Mouse (Mus musculus): ENCODE measurements around the gene Rap1gds1.
A peak's percentile ranks its signal among the peaks of the same experiment; 100 is the strongest.

Gene Rap1gds1

DNA sequence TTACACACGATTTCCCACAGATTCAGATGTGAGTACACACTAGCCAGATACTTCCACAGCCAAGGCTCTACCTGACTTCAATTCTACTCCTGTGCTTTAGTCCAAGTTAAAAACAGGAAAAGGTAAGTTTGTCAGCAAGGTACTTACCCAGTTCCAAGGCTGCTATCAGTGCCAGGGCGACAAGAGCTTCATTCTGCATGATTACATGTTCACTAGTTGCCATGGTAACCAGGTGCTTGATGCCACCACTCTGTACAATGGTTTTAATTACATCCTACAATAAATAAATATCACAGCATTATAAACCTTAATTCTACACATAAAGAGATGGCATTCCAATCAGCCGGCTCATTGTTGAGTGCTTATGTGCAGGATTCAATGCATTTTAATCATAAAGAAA is 129.5 kb downstream of the Rap1gds1 start:
- no peak for DNase-seq (ENCODE audit: low read depth, low spot score)

DNA sequence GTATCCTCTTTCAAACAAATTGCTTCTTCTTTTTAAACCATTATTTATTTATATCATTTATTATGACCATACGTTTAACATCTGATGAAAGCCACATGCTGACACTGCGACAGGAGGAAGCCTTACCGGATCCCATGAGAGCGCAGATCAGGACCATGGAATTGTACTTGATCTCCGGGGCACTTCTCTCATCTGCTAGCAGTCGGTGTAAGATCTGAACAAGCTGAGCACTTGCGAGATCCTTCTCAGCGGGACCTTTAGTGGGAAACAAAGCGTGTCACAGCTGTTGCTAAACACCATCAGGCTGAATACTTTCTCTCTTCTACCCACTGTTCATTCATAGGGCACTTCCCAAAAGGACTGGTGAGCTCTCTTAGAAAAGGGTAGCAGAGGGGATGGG is 133.4 kb downstream of the Rap1gds1 start:
- DNase-seq (ENCODE audit: low read depth, low spot score), result no peak

DNA sequence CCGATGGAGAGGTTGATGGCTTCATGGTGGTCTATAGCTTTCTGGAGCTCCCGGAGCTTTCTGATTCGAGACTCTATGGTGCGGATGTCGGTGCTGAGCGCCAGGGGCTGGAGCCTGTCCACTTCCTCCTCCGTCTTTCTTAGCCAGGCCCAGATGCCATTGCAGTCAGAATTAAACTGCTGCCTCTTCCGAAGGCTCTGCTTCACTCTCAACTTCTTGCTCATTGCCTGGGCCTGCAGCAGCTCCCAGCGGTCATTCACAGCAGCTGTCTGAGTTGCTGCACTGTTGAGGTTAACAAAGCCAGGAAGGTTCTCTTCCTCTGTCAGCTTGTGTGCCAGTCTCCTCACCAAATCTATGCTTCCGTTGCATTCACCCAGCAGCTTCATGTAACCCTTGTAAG is 137.8 kb downstream of the Rap1gds1 start:
- no peak for DNase-seq (ENCODE audit: low read depth, low spot score)

DNA sequence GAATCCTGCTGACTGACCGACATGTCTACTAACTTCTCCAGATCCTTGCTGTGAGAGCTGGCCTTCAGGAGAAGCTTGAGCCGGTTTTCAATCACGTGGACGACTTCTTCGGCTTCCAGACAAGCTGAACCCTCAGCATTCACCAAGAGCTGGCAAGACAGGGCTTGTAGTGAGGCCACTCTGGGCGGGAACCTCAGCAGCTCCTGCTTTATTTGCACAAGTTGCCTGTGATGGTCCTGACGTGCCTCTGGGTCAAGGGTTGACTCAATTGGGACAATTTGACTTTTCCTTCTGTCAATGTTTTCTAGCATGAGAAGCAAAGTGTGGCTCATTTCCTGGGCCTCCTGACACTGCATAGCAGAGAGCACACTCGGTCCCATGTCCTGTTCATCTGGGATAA is 138.2 kb downstream of the Rap1gds1 start:
- DNase-seq (ENCODE audit: low read depth, low spot score), result no peak

DNA sequence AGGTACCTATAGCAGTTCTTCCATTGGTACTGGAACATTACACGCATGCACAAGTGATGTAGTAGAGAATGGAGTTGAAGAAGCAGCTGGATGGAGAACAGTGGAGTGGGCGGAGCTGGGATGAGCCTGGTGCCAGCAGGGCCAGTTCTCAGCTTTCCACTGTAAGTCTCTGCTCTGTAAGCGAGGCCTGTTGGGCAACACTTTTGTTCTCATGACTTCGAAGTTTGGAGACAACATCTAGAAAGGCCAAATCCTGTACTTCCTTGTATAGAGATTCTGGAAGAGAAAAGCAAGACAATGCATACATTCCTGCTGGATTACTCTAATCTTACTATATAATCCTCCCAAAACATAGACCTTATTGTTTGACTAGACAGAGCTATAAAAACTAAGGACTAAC is 147.6 kb downstream of the Rap1gds1 start:
- DNase-seq (ENCODE audit: low read depth, low spot score), result no peak

DNA sequence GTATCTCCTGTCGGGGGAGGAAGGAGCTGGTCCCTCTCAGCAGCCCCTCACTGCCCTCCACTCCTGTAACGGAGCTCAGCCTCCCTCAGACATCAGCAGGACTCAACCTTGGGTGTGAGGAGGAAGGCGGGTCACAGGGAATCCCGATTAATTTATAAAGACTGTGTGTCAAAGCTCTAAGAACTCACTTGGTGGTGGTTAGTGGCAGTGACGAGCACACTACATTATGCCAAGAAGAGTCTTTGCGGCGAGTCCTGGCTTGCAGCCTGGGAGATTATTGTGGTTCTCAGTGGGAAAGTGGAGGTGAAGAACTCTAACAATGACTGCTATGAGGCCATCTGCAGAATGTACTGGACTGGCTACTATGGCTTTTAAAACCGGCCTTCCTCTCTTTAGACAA is 148.8 kb downstream of the Rap1gds1 start:
- DNase-seq (ENCODE audit: low read depth, low spot score), result no peak

DNA sequence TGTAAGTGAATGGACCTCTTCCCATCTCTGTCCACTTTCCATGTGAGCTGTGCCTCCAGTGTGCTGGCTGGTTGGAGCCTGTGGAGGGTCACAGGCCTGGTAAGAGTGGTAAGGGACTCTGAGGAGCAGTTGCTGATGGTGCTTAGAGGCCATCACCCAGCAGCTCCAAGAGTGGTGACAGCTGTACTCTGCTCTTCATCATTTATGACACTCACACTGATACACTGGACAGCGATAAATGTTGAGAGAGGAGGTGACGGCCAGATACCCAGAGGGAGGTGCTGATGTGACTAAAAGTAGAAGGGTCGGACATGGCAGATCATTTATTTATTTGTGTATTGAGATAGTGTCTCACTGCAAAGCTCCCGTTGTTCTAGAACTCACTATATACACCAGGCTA is 156.8 kb downstream of the Rap1gds1 start:
- no peak for DNase-seq (ENCODE audit: low read depth, low spot score)

DNA sequence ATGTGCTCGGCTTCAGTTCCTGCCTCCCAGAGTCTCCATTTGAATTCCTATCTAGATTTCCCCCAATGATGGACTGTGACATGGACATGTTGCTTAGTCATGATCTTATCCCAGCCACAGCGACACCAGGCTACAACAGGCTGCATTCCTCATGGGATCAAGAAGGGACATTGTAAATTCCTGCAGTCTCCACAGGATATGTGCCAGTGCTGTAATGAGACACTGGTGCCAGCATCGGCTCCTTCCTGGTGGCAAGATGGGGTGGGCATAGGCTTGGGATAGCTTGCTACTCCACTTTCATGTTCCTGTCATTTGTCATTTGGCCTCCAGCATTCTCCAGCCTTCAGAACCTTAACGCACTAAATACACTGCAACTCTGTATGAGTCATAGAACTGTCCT is 158.0 kb downstream of the Rap1gds1 start:
- DNase-seq (ENCODE audit: low read depth, low spot score), result no peak

DNA sequence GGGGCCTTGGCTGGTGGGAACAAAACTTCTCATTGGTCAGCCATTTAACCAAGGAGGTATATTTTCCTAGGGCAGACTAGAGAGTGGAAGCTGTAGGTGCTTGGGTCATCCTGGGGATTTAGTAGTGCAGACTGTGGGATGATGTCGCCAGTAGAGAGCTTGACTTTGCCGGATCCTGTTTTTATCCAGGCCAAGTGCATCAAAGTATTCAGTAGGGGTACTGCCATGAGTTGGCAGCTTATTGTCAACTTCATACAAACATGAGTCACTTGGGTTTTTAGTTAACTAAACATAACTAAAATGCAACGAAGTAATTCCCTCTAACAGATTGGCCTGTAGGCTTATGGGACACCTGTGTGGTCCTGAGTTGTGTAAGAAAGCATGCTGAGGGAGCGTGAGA is 158.4 kb downstream of the Rap1gds1 start:
- DNase-seq (ENCODE audit: low read depth, low spot score), result no peak

DNA sequence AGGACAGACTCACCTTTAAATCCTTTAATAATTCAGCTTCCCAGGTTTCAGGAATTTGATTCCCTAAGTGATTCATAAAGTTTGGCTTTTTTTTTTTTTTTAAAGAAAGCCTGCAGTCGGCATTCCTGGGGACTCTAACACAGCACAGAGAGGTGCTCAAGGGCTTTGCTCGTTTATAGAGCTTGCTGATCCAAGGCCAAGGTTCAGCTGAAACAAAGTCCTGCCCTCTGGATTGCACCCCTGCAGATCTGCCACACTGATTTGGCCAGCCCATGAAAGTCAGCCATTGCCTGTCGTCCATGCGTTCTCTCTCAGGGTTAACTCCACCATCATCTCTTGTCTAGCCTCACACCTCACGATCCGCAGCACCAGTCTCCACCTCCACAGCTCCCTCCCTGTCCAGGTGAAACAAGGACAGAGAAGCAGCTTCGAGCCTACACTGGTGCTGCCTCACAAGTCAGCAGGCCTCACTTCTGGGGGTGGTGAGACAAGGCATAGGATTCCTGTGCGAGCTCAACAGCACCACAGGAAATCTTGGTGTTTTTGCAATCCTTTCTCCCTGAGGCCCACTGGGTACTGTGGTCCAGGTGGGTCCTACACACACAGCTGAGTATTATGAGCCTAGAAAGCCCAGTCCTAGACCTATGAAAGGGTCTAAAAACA is 160.2 kb downstream of the Rap1gds1 start:
- DNase-seq (ENCODE audit: low read depth, low spot score), result no peak

DNA sequence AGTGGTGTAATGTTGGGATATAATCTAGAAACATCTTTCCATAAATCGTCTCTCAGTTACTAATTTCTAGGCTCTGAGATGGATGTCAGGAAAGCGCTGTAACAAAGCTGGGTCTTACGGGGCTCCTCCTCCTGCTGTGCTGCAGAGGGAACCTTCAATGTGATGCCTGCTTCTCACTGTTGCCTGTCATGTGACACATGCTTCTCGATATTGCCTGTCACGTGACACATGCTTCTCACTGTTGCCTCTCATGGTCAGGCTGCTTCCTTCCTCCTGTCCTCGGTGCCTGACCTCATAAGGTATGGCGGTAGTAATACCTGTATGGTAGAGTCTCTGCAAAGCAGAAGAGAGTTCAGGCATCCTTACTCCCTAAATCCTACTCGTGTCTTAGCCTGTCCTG is 162.5 kb downstream of the Rap1gds1 start:
- DNase-seq (ENCODE audit: low read depth, low spot score), result no peak

DNA sequence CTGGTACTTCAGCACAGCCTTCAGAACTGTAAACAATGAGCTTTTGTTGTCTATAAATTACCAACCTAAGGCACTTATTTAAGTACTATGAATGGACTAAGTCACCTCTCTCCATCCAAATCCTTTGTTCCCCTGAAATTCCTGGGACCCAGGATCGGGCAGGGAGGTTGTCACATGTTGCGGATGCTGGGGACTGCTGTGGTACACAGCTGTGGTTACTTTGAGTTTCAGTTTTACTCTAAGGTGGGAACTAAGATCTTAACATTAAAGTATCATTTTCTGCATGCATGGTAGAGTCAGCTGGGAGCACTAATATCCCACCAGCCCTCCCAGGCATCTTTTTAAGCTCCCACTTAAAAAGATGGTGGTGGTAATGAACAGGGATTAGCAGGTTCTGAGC is 165.7 kb downstream of the Rap1gds1 start:
- DNase-seq (ENCODE audit: low read depth, low spot score), result no peak

DNA sequence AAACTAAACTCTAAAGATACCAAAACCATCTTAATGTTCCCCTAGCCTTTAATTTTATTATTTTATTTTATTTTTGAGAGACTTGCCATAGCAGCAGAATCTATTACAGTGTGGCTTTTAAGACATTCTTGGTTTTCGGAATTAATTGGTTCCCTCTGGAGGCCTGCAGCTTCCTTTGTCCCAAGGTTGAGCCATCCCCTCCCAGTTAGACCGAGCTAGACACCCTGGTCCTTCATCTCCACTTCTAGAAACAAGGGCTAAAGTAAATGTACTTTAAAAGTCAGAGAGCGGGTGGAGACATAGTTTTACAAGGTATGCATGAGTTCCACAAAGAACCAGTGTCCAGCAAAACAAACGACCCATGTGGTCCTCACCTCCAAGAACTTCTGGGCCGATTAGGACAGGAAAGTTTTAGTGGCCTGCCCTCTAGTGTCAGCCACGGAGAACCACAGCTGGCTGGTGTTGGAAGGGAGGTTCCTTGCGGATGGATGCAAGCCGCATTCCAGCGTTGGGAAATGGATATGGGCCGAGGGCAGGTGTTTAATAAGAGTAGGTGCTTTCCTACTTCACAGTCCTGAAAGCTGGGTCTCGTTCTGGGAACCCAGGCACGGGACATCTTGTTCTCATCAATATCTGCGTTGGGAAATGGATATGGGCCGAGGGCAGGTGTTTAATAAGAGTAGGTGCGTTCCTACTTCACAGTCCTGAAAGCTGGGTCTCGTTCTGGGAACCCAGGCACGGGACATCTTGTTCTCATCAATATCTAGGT is 168.7 kb downstream of the Rap1gds1 start:
- DNase-seq (ENCODE audit: low read depth, low spot score), result peak; percentile 82

DNA sequence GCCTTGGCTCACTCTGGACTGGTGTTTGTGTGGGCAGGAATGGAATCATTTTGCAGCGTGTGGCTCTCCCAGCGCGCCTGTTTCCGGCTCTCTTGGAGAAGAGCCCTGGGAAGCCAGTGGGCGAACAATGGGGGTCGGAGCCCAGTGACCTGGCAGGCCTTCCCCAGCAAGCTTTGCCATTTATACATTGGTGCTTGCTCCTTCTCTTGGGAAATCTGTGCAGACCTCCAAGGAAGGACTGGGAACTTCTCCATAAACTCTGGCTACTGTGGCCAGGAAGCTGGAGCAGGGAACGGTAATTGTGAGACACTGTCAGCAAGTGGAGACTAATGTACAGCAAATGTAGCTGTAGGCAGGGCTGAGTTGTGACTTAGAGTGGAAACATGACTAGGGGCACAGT is 169.3 kb downstream of the Rap1gds1 start:
- DNase-seq (ENCODE audit: low read depth, low spot score), result no peak

DNA sequence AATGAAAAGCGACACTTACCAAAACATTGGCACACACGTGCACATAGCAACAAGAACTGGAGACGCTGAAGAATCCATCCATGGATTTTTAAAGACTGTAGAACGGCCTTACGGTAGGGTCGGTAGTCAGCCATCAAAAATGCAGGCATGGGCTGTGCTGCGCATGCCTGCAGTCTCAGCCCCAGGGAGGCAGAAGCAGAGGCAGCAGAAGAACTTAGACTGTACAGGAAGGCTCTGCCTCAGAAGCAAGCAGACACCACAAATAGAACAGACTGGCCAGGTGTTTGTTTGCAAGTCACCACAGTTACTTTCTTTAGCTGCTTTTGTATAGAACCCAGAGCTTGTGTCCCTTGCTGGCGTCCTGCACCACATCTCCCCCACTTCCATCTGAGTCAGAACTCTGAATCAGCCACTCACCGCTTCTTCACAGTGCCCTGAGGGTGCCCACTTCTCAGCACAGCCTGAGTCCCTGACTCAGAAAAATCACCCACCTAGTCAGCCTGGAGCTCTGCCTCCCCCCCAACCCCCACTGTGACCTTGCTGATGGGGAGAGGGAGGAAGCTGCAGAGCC is 174.3 kb downstream of the Rap1gds1 start:
- DNase-seq (ENCODE audit: low read depth, low spot score), result no peak

DNA sequence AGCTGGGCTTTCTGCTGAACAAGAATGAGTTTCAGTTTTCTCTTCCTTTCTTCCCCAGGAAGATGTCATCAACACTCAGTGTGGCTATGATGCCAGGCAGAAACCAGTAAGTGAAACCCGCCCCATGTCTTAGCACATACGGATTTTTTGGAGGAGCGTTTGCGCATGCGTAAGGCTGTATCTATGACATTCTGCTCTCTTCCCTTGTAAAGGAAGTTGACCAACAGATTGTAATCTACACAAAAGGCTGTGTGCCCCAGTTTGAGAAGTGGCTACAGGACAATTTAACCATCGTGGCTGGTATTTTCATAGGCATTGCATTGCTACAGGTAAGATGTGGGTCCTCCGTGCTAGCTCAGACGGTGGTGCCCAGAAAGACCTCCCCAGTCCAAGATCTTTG is 176.9 kb downstream of the Rap1gds1 start:
- no peak for DNase-seq (ENCODE audit: low read depth, low spot score)

DNA sequence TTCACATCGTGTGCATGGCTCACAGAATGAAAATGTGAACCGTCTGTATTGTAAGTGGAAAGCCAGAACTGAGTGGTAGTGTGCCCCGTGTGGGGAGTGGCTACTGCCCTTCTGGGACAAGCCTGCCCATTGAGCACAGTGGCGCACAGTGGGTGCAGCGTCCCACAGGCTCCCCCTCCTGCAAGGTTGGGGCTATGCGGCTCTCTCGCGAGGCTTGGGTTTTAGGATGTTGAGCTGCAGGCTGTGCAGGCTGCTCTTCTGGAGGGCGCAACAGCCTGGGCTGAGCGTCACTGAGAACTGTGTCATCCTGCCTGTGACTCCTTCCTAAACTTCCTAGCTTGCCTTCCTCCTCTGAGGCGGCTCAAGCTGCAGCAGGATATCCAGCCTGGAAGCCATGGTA is 177.5 kb downstream of the Rap1gds1 start:
- no peak for DNase-seq (ENCODE audit: low read depth, low spot score)

DNA sequence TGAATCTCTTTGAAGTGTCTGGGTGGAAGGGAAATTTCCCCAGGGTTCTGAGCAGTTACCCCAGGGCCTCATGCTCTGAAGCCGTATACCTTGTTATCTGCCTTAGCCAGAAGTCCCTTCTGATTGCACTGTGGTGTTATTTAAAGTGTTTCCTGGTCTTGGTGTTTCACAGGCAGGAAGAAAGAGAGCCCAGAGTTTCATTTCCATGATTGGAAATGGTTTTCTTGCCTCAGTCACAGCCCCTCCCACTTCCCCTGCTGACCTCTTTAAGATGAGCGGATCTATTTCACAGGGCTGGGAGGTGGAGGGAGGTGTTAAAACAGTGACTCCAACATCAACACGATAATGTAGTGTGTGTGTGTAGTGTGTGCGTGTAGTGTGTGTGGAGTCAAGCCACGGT is 181.5 kb downstream of the Rap1gds1 start:
- DNase-seq (ENCODE audit: low read depth, low spot score), result no peak

DNA sequence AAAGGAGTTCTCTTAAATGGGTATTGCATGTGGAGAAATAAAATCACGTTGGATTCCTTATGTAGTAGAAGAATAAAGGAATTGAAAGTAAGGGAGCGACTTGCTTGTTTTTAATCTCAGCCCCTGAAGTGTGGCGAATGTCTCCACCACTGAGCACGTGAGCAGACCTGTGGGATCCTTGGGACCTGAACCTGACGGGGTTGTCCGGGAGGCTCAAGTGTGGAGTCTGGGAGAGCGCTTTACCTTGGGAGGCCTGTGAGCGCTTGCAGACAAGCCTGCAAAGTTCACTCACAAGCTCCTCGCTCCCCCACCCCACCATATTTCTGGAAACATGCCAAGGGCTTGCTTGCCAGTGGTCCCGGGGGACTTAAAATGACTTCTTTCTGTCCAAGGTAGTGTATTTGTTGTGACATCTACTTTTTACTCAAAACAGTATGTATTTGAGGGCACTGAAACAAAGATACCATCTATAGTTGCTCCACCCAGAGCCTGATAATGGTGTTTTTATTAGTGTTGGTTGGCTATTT is 185.2 kb downstream of the Rap1gds1 start:
- no peak for DNase-seq (ENCODE audit: low read depth, low spot score)

DNA sequence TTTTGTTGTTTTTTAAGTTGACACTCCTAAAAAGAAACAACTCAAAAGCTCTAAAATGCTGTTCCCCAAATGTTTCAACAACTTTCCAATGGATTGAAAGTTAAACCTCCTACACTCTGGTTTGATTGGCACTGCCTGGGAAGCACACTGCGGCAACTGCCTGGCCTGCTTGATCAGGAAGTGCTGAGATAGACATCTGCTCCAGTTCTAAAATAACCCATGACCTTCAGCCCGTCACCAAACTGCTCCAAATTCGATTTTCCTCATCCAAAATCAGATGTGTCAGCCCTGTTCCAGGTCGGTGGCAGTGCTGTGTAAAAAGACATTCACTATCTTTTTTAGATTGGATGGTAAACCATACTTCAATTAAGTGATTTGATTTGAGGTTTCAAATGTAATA is 185.8 kb downstream of the Rap1gds1 start:
- DNase-seq (ENCODE audit: low read depth, low spot score), result no peak

DNA sequence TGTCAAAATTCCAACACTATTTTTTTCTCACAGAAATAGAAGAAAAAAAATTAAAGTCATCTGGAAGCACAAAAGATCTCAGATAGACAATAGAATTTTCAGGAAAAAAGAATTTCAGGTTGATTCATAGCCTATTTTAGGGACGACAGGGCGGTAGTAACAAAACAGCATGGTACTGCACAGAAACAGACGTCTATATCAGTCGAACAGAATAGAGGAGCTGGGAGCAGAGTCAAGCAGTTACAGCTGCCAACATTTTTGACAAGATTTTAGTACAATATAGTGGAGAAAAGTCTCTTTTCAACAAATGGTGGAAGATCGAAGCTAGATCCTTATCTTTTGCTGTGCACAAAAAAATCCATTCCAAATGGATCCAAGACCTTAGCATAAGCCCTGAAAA is 188.9 kb downstream of the Rap1gds1 start:
- no peak for DNase-seq (ENCODE audit: low read depth, low spot score)

DNA sequence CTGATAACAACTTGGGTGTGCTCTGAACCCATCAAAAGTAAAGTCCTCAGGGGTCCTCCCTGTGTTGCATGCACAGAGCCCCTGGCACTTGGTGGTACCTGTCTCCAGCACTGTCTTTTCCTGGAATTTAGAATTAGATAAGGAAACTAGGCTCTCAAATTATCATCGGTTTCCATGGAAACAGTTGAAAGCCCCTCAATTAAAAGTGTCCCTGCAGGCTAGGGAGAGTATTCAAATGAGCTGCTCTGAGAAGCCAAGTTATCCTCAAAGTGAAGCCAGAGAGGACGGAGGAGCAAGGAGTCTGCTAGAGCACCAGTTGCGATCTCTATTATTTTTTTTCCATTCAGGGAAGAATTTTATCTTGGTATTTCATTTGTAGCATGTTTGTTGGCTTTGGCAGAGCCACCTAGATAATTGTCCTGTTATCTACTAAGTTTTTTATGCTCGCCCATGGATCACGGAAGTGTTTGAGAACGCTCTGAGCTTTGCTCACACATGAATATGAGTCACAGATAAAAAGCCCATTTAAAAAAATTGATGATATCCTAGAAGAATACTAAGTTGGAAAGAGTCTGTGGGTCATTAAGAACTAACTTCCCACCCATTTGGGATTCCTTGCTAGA is 193.2 kb downstream of the Rap1gds1 start:
- no peak for DNase-seq (ENCODE audit: low read depth, low spot score)

All from R1 (cell line).